Mouse (Mus musculus): ENCODE measurements around the gene Tmem185a. TPM values are rescaled to one million over a fixed set of nuclear protein-coding genes. Genes with fewer than 3 reads are reported as not detected.
"Not testable (repeated sequence)": the region's sequence is repeated elsewhere in the genome, so short reads cannot be mapped to it uniquely, and the experiment has no call there.

The Tmem185a gene
- 60.8 TPM for polyA plus RNA-seq (2012; fragmentation: generic; extraction: Trizol)
- long read RNA-seq, experiment 1, transcript Tmem185a-202 (7 exons, 1,307 nt) = major isoform, 25 of 47 reads
- long read RNA-seq, experiment 1, partial matches to known transcripts = 1 of 47 reads
- long read RNA-seq, experiment 1, other reads (novel, unspliced or antisense) = 17 of 47 reads
- long read RNA-seq, experiment 2, transcript Tmem185a-202 (7 exons, 1,307 nt) = major isoform, 104 of 224 reads
- long read RNA-seq, experiment 2, transcript Tmem185a-201 (6 exons, 2,429 nt) = minor isoform, 40 of 224 reads
- long read RNA-seq, experiment 2, partial matches to known transcripts = 10 of 224 reads
- long read RNA-seq, experiment 2, other reads (novel, unspliced or antisense) = 70 of 224 reads

DNA sequence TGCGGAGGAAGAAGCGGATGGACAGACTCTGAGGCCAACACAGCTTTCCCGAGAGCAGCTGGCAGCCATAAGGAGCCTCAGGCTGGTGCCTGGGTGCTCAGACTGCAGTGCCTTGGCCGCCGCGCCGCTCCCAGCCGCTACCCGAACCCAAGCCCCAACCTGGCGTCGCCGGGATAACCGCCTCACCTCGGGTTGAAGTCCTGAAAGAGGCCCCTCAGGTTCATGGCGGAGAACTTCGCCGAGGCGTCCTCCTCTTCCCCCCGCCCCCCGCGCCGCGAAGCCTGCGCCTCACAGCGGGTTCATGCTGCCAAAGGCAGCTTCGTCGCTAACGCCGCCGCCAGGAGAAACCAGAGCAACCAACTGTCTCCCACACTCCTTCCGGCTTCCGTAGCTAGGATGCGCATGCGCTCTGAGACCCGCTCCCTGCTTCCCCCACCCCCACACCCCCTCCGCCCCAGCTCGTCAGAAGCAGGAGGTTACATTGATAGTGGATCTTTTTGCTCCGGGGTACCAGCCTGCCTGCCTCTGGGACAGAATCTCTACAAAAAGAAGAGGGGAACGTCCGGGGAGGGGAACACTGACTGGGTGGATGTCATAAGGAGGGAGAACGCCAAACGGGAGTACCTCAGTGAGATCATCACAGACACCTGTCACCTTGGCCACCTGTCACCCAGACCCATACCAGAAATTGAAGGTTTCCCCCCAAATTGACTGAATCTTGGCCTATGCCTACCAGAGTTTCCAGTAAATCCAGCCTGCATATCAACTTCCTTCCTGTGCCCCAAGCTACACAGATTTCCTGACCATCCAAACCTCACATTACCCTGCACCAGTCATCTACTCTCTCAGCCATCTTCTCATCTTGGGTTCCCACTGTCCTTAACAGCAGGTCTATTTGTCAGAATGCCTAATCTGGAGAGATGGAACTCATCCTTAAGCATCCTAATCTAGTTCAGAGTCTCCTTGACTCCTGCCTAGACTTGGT is at the start of gene Tmem185a:
Tmem185a (minus strand) TSS at position 389 of the 985 bp plus-strand sequence.
- H3K4me3 ChIP-seq (ENCODE audit: insufficient read depth, poor library complexity, severe bottlenecking) = peak within 1 kb of the TSS; percentile 41
- no peaks in the 10 kb centered on the region for H3K27me3 ChIP-seq (ENCODE audit: control insufficient read depth, insufficient read depth, insufficient read length)
- TF ChIP-seq MYOG (IDR thresholded peaks at IDR 0.05; ENCODE audit: control insufficient read depth, extremely low read depth, insufficient read length) = no peak
- no peak for TF ChIP-seq MYOD1 (IDR thresholded peaks at IDR 0.05; ENCODE audit: control insufficient read depth, insufficient read length, low read depth)
- no peak for TF ChIP-seq USF1 (IDR thresholded peaks at IDR 0.05; ENCODE audit: low read depth)
- no peak for TF ChIP-seq CEBPB (IDR thresholded peaks at IDR 0.05; ENCODE audit: low read depth)
- TF ChIP-seq MAX (IDR thresholded peaks at IDR 0.05) = no peak
- TF ChIP-seq FOSL1 (IDR thresholded peaks at IDR 0.05; ENCODE audit: insufficient read depth, low read length, poor library complexity, severe bottlenecking) = no peak
- TF ChIP-seq CTCF (IDR thresholded peaks at IDR 0.05; ENCODE audit: control insufficient read depth, insufficient read depth, insufficient read length) = no peak
- no peaks in the 10 kb centered on the region for H3K36me3 ChIP-seq (ENCODE audit: control insufficient read depth, insufficient read depth)
- H3K79me3 ChIP-seq (ENCODE audit: low read depth) = peaks cover 8% of the 10 kb centered on the region
- H3K79me2 ChIP-seq (ENCODE audit: control insufficient read depth, insufficient read depth) = peaks cover 35% of the 10 kb centered on the region
- peak within 1 kb of the TSS; percentile 81 for H3ac ChIP-seq (ENCODE audit: control insufficient read depth, insufficient read length, low read depth)

DNA sequence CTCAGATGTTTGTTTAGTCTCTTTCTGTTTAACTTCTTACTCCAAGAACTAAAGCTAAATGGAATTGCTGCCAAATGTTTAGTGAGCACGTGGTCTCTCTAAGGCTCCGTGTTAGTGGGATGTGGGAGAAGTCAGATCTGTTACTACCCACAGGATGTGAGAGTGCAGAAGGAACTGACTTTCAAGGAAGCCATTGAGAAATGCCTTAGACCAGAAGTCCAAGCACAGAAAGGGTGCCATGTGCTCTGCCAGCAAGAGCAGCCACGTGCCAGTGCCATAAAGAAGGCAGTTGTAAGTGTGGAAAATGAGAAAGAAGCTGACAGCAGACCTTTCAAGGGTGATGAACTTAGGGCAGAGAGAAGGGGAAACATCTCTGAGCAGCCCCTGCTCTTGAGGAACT is 37.4 kb upstream of the Tmem185a start:
- not testable (repeated sequence) for H3ac ChIP-seq (ENCODE audit: control insufficient read depth, insufficient read length, low read depth); H3K79me3 ChIP-seq (ENCODE audit: low read depth); H3K36me3 ChIP-seq (ENCODE audit: control insufficient read depth, insufficient read depth); H3K79me2 ChIP-seq (ENCODE audit: control insufficient read depth, insufficient read depth); H3K4me3 ChIP-seq (ENCODE audit: insufficient read depth, poor library complexity, severe bottlenecking); H3K27me3 ChIP-seq (ENCODE audit: control insufficient read depth, insufficient read depth, insufficient read length)

DNA sequence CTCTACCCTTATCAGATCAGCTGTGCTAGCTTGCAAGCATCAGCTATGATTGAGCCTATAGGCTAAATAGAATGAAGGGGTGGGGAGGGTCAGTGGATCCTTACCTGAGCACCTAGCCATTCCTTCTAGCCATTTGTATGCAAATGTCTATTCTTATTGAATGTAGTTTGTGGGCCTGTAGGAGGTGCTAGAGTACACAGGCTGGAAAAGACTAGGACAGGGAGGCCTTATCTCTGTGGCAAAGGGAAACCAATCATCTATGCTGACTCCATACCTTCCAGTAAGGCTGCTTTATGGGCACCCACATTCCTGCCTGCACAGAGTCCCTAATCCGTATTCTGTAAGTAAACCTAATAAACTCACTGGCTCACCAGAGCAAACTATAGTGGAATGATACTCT is 10.3 kb upstream of the Tmem185a start:
- not testable (repeated sequence) for H3K27me3 ChIP-seq (ENCODE audit: control insufficient read depth, insufficient read depth, insufficient read length); H3K36me3 ChIP-seq (ENCODE audit: control insufficient read depth, insufficient read depth); H3K79me3 ChIP-seq (ENCODE audit: low read depth); H3K79me2 ChIP-seq (ENCODE audit: control insufficient read depth, insufficient read depth); H3K4me3 ChIP-seq (ENCODE audit: insufficient read depth, poor library complexity, severe bottlenecking); H3ac ChIP-seq (ENCODE audit: control insufficient read depth, insufficient read length, low read depth)

DNA sequence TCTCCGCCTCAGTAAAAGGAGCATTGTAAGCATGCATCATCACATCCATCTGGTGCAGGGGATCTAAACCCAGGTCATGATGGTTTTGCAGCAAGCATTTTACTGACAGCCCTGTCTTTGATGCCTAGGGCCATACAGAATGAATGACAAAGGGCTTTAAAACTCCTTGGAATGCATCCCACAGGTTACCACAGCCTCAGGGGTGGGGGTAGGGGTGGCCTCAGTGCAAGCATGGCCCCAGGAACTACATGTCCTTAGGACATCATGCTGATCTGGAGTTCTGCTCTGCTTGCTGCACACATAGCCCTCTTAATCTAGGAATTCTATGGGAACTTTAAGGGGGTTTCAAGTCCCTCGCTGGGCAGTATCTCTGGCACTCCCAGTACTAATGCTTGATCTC is 5.2 kb upstream of the Tmem185a start:
- H3K36me3 ChIP-seq (ENCODE audit: control insufficient read depth, insufficient read depth) = no peaks in the 10 kb centered on the region
- H3K79me2 ChIP-seq (ENCODE audit: control insufficient read depth, insufficient read depth) = no peaks in the 10 kb centered on the region
- no peak for TF ChIP-seq USF1 (IDR thresholded peaks at IDR 0.05; ENCODE audit: low read depth)
- TF ChIP-seq MYOG (IDR thresholded peaks at IDR 0.05; ENCODE audit: control insufficient read depth, extremely low read depth, insufficient read length) = no peak
- no peak for TF ChIP-seq CEBPB (IDR thresholded peaks at IDR 0.05; ENCODE audit: low read depth)
- no peak for TF ChIP-seq MYOD1 (IDR thresholded peaks at IDR 0.05; ENCODE audit: control insufficient read depth, insufficient read length, low read depth)
- TF ChIP-seq FOSL1 (IDR thresholded peaks at IDR 0.05; ENCODE audit: insufficient read depth, low read length, poor library complexity, severe bottlenecking) = no peak
- no peak for TF ChIP-seq MAX (IDR thresholded peaks at IDR 0.05)
- no peak for TF ChIP-seq CTCF (IDR thresholded peaks at IDR 0.05; ENCODE audit: control insufficient read depth, insufficient read depth, insufficient read length)
- H3K4me3 ChIP-seq (ENCODE audit: insufficient read depth, poor library complexity, severe bottlenecking) = no peak overlapping the region
- H3ac ChIP-seq (ENCODE audit: control insufficient read depth, insufficient read length, low read depth) = no peak overlapping the region
- no peaks in the 10 kb centered on the region for H3K27me3 ChIP-seq (ENCODE audit: control insufficient read depth, insufficient read depth, insufficient read length)
- no peaks in the 10 kb centered on the region for H3K79me3 ChIP-seq (ENCODE audit: low read depth)

DNA sequence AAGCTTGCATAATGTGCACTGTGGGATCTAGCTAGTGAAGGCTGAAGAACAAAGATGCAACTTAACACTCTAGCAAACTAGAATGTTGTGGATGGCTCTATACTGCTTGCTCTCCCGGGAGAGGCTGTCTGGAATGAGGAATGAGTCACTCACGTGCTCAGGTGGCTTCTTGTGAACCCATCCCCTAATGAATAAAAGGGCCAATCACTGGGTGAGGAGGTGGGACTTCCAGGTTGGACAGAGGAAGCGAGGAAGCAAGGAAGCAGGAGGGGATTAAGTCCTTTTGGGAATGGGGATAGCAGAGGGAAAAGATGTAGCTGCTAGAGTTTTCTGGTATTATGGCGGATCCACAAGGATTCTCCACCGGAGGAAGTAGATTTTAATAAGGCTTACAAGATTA is 1.7 kb upstream of the Tmem185a start:
- no peaks in the 10 kb centered on the region for H3K27me3 ChIP-seq (ENCODE audit: control insufficient read depth, insufficient read depth, insufficient read length)
- peaks cover 20% of the 10 kb centered on the region for H3K79me2 ChIP-seq (ENCODE audit: control insufficient read depth, insufficient read depth)
- no peaks in the 10 kb centered on the region for H3K36me3 ChIP-seq (ENCODE audit: control insufficient read depth, insufficient read depth)
- TF ChIP-seq FOSL1 (IDR thresholded peaks at IDR 0.05; ENCODE audit: insufficient read depth, low read length, poor library complexity, severe bottlenecking) (no peak), CEBPB (IDR thresholded peaks at IDR 0.05; ENCODE audit: low read depth) (no peak)
- no peak overlapping the region for H3K4me3 ChIP-seq (ENCODE audit: insufficient read depth, poor library complexity, severe bottlenecking)
- H3K79me3 ChIP-seq (ENCODE audit: low read depth) = peaks cover 5% of the 10 kb centered on the region
- H3ac ChIP-seq (ENCODE audit: control insufficient read depth, insufficient read length, low read depth) = no peak overlapping the region

DNA sequence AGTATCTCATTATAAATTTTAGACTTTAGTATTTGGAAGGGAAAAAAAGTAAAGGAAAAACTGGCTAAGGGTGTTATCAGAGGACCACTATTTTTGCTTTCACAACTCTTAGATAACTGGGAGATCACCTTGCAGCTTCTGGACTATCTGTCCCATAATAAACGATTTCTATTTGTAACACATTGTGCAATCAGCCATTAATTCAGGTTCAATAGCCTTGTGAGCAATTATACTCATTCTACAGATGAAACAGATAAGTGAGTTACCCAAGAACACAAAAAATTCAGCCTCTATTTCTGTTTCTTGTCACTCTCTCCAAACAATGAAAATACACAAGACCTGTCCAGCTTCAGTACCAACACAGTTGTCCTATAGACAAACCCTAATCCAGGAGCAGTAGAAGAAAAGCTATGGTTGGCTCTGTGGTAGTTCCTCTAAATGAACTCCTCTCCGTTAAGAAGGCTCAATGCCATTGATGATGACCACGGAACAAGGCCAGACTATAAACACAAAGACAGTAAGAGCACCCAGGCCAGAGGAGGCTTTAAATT is 1.7 kb downstream of the Tmem185a start:
- peaks cover 8% of the 10 kb centered on the region for H3K79me3 ChIP-seq (ENCODE audit: low read depth)
- no peak overlapping the region for H3K4me3 ChIP-seq (ENCODE audit: insufficient read depth, poor library complexity, severe bottlenecking)
- H3K79me2 ChIP-seq (ENCODE audit: control insufficient read depth, insufficient read depth) = peaks cover 38% of the 10 kb centered on the region
- TF ChIP-seq FOSL1 (IDR thresholded peaks at IDR 0.05; ENCODE audit: insufficient read depth, low read length, poor library complexity, severe bottlenecking) = no peak
- no peak for TF ChIP-seq USF1 (IDR thresholded peaks at IDR 0.05; ENCODE audit: low read depth)
- TF ChIP-seq CEBPB (IDR thresholded peaks at IDR 0.05; ENCODE audit: low read depth) = no peak
- no peak for TF ChIP-seq MYOD1 (IDR thresholded peaks at IDR 0.05; ENCODE audit: control insufficient read depth, insufficient read length, low read depth)
- TF ChIP-seq CTCF (IDR thresholded peaks at IDR 0.05; ENCODE audit: control insufficient read depth, insufficient read depth, insufficient read length) = no peak
- no peak for TF ChIP-seq MAX (IDR thresholded peaks at IDR 0.05)
- TF ChIP-seq MYOG (IDR thresholded peaks at IDR 0.05; ENCODE audit: control insufficient read depth, extremely low read depth, insufficient read length) = no peak
- H3ac ChIP-seq (ENCODE audit: control insufficient read depth, insufficient read length, low read depth) = no peak overlapping the region
- no peaks in the 10 kb centered on the region for H3K36me3 ChIP-seq (ENCODE audit: control insufficient read depth, insufficient read depth)
- H3K27me3 ChIP-seq (ENCODE audit: control insufficient read depth, insufficient read depth, insufficient read length) = no peaks in the 10 kb centered on the region

Measured in C2C12 (cell line).